In the genomic region with DNA sequence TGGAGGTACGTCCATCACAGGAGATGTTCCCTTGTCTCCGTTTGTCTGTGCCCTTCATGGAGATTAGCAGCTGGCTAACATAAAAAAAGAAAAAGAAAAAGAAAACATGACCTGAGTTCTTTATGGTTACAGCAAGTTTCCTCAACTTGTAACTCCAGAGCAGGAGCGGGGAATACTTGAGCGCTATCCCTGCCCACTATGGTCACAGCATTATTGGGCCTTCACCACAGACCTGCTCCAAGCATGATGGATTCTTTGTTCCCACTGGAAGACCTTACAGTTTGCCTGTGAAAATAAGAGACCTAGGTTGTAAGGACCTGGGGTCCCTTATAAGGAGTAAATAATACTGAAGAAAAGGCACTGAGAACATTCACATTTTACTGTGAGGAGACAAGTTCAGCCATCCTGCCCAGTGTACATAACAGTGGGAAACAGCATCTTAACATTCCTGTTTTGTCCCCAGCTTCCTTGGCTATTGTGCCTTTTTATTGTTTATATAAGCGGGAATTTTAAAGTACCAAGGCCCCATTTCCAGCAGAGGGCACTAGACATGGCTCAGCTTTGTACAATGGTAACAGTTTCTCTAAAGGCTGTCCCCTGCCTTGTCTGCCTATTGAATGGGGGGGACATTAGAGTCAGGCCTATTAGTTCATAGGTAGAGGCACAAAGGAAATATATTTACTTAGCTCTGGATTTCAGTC, we compare ENCODE assay signal across 8 mouse cellular contexts. TPM values are rescaled to one million over a fixed set of nuclear protein-coding genes. Genes with fewer than 3 reads are reported as not detected.
DNase-seq lines count a peak whose midpoint lies in the region; ATAC-seq lines count a peak whose summit lies in the region.

No protein-coding gene starts in this region.

- no peaks in the 10 kb centered on the region for H3K27me3 ChIP-seq in kidney, embryonic 14.5 days (ENCODE audit: control insufficient read depth, insufficient read depth, low read length)
- no peaks in the 10 kb centered on the region for H3K27me3 ChIP-seq in forebrain, embryonic 15.5 days
- no peaks in the 10 kb centered on the region for H3K27me3 ChIP-seq in limb, embryonic 10.5 days (ENCODE audit: low read depth, poor library complexity, severe bottlenecking)
- H3K27me3 ChIP-seq in midbrain, embryonic 16.5 days (ENCODE audit: control insufficient read depth, insufficient read depth, low read depth, low read length) = no peaks in the 10 kb centered on the region

- H3K36me3 ChIP-seq in kidney, embryonic 14.5 days (ENCODE audit: control insufficient read depth, insufficient read depth, low read length) = peaks cover 50% of the 10 kb centered on the region
- H3K36me3 ChIP-seq in forebrain, embryonic 15.5 days = peaks cover 28% of the 10 kb centered on the region
- peaks cover 64% of the 10 kb centered on the region for H3K36me3 ChIP-seq in limb, embryonic 10.5 days
- H3K36me3 ChIP-seq in midbrain, embryonic 16.5 days (ENCODE audit: control insufficient read depth, insufficient read depth, low read length) = peaks cover 10% of the 10 kb centered on the region

- no peaks in the 10 kb centered on the region for H3K9me3 ChIP-seq in kidney, embryonic 14.5 days (ENCODE audit: control insufficient read depth, low read length)
- H3K9me3 ChIP-seq in forebrain, embryonic 15.5 days = no peaks in the 10 kb centered on the region
- H3K9me3 ChIP-seq in limb, embryonic 10.5 days (replicated peaks) = no peaks in the 10 kb centered on the region
- H3K9me3 ChIP-seq in midbrain, embryonic 16.5 days (replicated peaks; ENCODE audit: control insufficient read depth, low read length, poor library complexity, severe bottlenecking) = no peaks in the 10 kb centered on the region

- no peak overlapping the region for H3K9ac ChIP-seq in kidney, embryonic 14.5 days (ENCODE audit: low read depth, low read length)
- no peak overlapping the region for H3K9ac ChIP-seq in forebrain, embryonic 15.5 days (replicated peaks)
- peak overlapping the region; percentile 22; the same call in 1 of the 2 replicates for H3K9ac ChIP-seq in midbrain, embryonic 16.5 days (ENCODE audit: low read depth, low read length)

- no peak for ATAC-seq in kidney, embryonic 14.5 days (ENCODE audit: low FRiP score, low TSS enrichment)
- no peak for ATAC-seq in forebrain, embryonic 15.5 days (replicated peaks)
- ATAC-seq in midbrain, embryonic 16.5 days = no peak
- no peak for ATAC-seq in inflammation-experienced regulatory T-cells, adult 6 months

- peaks cover 27% of the 10 kb centered on the region for H3K4me1 ChIP-seq in kidney, embryonic 14.5 days (ENCODE audit: control insufficient read depth, insufficient read depth, low read length)
- peaks cover 31% of the 10 kb centered on the region for H3K4me1 ChIP-seq in forebrain, embryonic 15.5 days
- H3K4me1 ChIP-seq in limb, embryonic 10.5 days = peaks cover 17% of the 10 kb centered on the region
- peaks cover 30% of the 10 kb centered on the region for H3K4me1 ChIP-seq in midbrain, embryonic 16.5 days (ENCODE audit: control insufficient read depth, insufficient read depth, low read length)

- no peak overlapping the region for H3K4me3 ChIP-seq in kidney, embryonic 14.5 days (ENCODE audit: low read length)
- H3K4me3 ChIP-seq in forebrain, embryonic 15.5 days = 0 out of 2 replicates have a peak overlapping the region, but pooled peaks have one; percentile 77
- H3K4me3 ChIP-seq in limb, embryonic 10.5 days = no peak overlapping the region
- H3K4me3 ChIP-seq in midbrain, embryonic 16.5 days (ENCODE audit: low read depth, low read length) = no peak overlapping the region

- DNase-seq in kidney, adult 9 months = peak; percentile 79
- DNase-seq in R1 (ENCODE audit: low read depth, low spot score) = peak; percentile 80
- no peak for DNase-seq in limb, embryonic 10.5 days (ENCODE audit: low spot score)
- DNase-seq in gastrocnemius, adult 8-10 months (ENCODE audit: low spot score in 2 of 2) = no peak

- no peak overlapping the region for H3K27ac ChIP-seq in kidney, embryonic 14.5 days (ENCODE audit: low read depth, low read length)
- peak overlapping the region; percentile 99 for H3K27ac ChIP-seq in forebrain, embryonic 15.5 days (replicated peaks)
- H3K27ac ChIP-seq in limb, embryonic 10.5 days = peak overlapping the region; percentile 56
- H3K27ac ChIP-seq in midbrain, embryonic 16.5 days (ENCODE audit: low read length) = peak overlapping the region; percentile 99

- no peak overlapping the region for H3K4me2 ChIP-seq in kidney, embryonic 14.5 days (replicated peaks; ENCODE audit: low read depth, low read length)
- peak overlapping the region; percentile 82; the same call in 1 of the 2 replicates for H3K4me2 ChIP-seq in forebrain, embryonic 15.5 days (replicated peaks)
- H3K4me2 ChIP-seq in midbrain, embryonic 16.5 days (ENCODE audit: low read length) = peak overlapping the region; percentile 93

- 67% methylated on average over 5 of the region's 5 CpGs for whole genome bisulfite sequencing in kidney, embryonic 14.5 days
- 62% methylated on average over 5 of the region's 5 CpGs for WGBS in forebrain, embryonic 15.5 days
- WGBS in limb, embryonic 10.5 days = 84% methylated on average over 5 of the region's 5 CpGs
- WGBS in midbrain, embryonic 16.5 days = 64% methylated on average over 5 of the region's 5 CpGs

RNA-seq across cellular contexts. Expression of a gene that starts 4.8 kb away (rescaled TPM):
- polyA plus RNA-seq in kidney, embryonic 14.5 days (2014; fragmentation: Nextera tagmentation; extraction: Ambion mirVana) = 30.6 and 44.7 TPM in 2 replicates
- 51.5 and 53.9 TPM in 2 replicates for polyA plus RNA-seq in forebrain, embryonic 15.5 days (2015; fragmentation: Nextera tagmentation; extraction: Ambion mirVana)
- polyA plus RNA-seq in limb, embryonic 10.5 days (2016; fragmentation: Nextera tagmentation; extraction: Ambion mirVana) = 52.9 and 63.4 TPM in 2 replicates
- polyA plus RNA-seq in midbrain, embryonic 16.5 days (2015; fragmentation: Nextera tagmentation; extraction: Ambion mirVana) = 38.9 and 43.0 TPM in 2 replicates
- polyA plus RNA-seq in inflammation-experienced regulatory T-cells, adult 6 months (2017; shearing (Covaris generic)) = 10 to 100 TPM; 49.4 to 63.1 (median 51.7) TPM
- total RNA-seq in gastrocnemius, adult 8-10 months (2022) = 10 to 100 TPM; 13.0 to 30.1 (median 14.3) TPM

RNA-seq across cellular contexts. Expression of a gene that starts 4.8 kb away (rescaled TPM):
- polyA plus RNA-seq in kidney, embryonic 14.5 days (2014; fragmentation: Nextera tagmentation; extraction: Ambion mirVana) = 79.0 and 101 TPM in 2 replicates
- polyA plus RNA-seq in forebrain, embryonic 15.5 days (2015; fragmentation: Nextera tagmentation; extraction: Ambion mirVana) = 53.1 and 54.1 TPM in 2 replicates
- polyA plus RNA-seq in limb, embryonic 10.5 days (2016; fragmentation: Nextera tagmentation; extraction: Ambion mirVana) = 87.6 and 122 TPM in 2 replicates
- 46.9 and 54.4 TPM in 2 replicates for polyA plus RNA-seq in midbrain, embryonic 16.5 days (2015; fragmentation: Nextera tagmentation; extraction: Ambion mirVana)
- 10 to 100 TPM; 35.8 to 82.5 (median 75.5) TPM for polyA plus RNA-seq in inflammation-experienced regulatory T-cells, adult 6 months (2017; shearing (Covaris generic))
- 10 to 100 TPM; 57.4 to 60.4 (median 58.1) TPM for total RNA-seq in gastrocnemius, adult 8-10 months (2022)

RNA-seq across cellular contexts. Expression of a gene that starts 11.1 kb away (rescaled TPM):
- polyA plus RNA-seq in kidney, embryonic 14.5 days (2014; fragmentation: Nextera tagmentation; extraction: Ambion mirVana) = 76.5 and 92.2 TPM in 2 replicates
- 421 and 435 TPM in 2 replicates for polyA plus RNA-seq in forebrain, embryonic 15.5 days (2015; fragmentation: Nextera tagmentation; extraction: Ambion mirVana)
- polyA plus RNA-seq in limb, embryonic 10.5 days (2016; fragmentation: Nextera tagmentation; extraction: Ambion mirVana) = 104 and 131 TPM in 2 replicates
- 455 and 465 TPM in 2 replicates for polyA plus RNA-seq in midbrain, embryonic 16.5 days (2015; fragmentation: Nextera tagmentation; extraction: Ambion mirVana)
- 10 to 100 TPM in 2 of 3 experiments, 1 to 10 TPM in 1; 9.5 to 16.2 (median 10.5) TPM for polyA plus RNA-seq in inflammation-experienced regulatory T-cells, adult 6 months (2017; shearing (Covaris generic))
- total RNA-seq in gastrocnemius, adult 8-10 months (2022) = 1 to 10 TPM; 2.9 to 4.4 (median 3.6) TPM

RNA-seq across cellular contexts. Expression of a gene that starts 23.8 kb away (rescaled TPM):
- 36.2 and 41.5 TPM in 2 replicates for polyA plus RNA-seq in kidney, embryonic 14.5 days (2014; fragmentation: Nextera tagmentation; extraction: Ambion mirVana)
- polyA plus RNA-seq in forebrain, embryonic 15.5 days (2015; fragmentation: Nextera tagmentation; extraction: Ambion mirVana) = 37.9 and 41.5 TPM in 2 replicates
- 23.2 and 27.6 TPM in 2 replicates for polyA plus RNA-seq in limb, embryonic 10.5 days (2016; fragmentation: Nextera tagmentation; extraction: Ambion mirVana)
- 63.9 and 76.4 TPM in 2 replicates for polyA plus RNA-seq in midbrain, embryonic 16.5 days (2015; fragmentation: Nextera tagmentation; extraction: Ambion mirVana)
- 10 to 100 TPM; 15.3 to 21.6 (median 15.4) TPM for polyA plus RNA-seq in inflammation-experienced regulatory T-cells, adult 6 months (2017; shearing (Covaris generic))
- total RNA-seq in gastrocnemius, adult 8-10 months (2022) = 10 to 100 TPM; 52.7 to 68.7 (median 62.6) TPM

RNA-seq across cellular contexts. Expression of a gene that starts 41.4 kb away (rescaled TPM):
- polyA plus RNA-seq in kidney, embryonic 14.5 days (2014; fragmentation: Nextera tagmentation; extraction: Ambion mirVana) = 37.8 and 50.0 TPM in 2 replicates
- 36.3 and 38.0 TPM in 2 replicates for polyA plus RNA-seq in forebrain, embryonic 15.5 days (2015; fragmentation: Nextera tagmentation; extraction: Ambion mirVana)
- 58.4 and 62.4 TPM in 2 replicates for polyA plus RNA-seq in limb, embryonic 10.5 days (2016; fragmentation: Nextera tagmentation; extraction: Ambion mirVana)
- polyA plus RNA-seq in midbrain, embryonic 16.5 days (2015; fragmentation: Nextera tagmentation; extraction: Ambion mirVana) = 28.4 and 30.5 TPM in 2 replicates
- polyA plus RNA-seq in inflammation-experienced regulatory T-cells, adult 6 months (2017; shearing (Covaris generic)) = 10 to 100 TPM; 17.4 to 36.1 (median 19.5) TPM
- 10 to 100 TPM; 13.5 to 16.8 (median 16.0) TPM for total RNA-seq in gastrocnemius, adult 8-10 months (2022)

Comparison
In these comparisons a context has a peak if more than half of its experiments do, and no peak if none do; other contexts are left out.
1. DNase-seq: peak in kidney, adult 9 months (single experiment) and R1 (single experiment); none in limb, embryonic 10.5 days (single experiment) and gastrocnemius, adult 8-10 months (0 of 2).